Mouse (Mus musculus) hindbrain, embryonic 15.5 days (tissue): ENCODE results near the gene Prkcg. TPM values are rescaled to one million over a fixed set of nuclear protein-coding genes. Genes with fewer than 3 reads are reported as not detected.
"Not testable (repeated sequence)": the region's sequence is repeated elsewhere in the genome, so short reads cannot be mapped to it uniquely, and the experiment has no call there.

Experiments
- ATAC-seq: fragments of 200-750 bp; cut with Nextera tagmentation; 2 replicates; pipeline ENCODE4 v1.8.0; 2017; ENCODE audit warnings: low read depth, moderate number of reproducible peaks, moderate TSS enrichment; ENCODE audit not compliant: low FRiP score
- H3K27ac ChIP-seq: fragments of 300-500 bp; sonication (generic); replicated peaks from 2 replicates; pipeline ENCODE4 v1.5.1; 2015; ENCODE audit warnings: mild to moderate bottlenecking, inconsistent platforms
- H3K27me3 ChIP-seq: fragments of 300-500 bp; sonication (generic); 2 replicates; pipeline ENCODE4 v1.6.1; 2015; ENCODE audit warnings: control low read depth, inconsistent platforms
- H3K36me3 ChIP-seq: fragments of 300-500 bp; sonication (generic); 2 replicates; pipeline ENCODE4 v1.6.1; 2015; ENCODE audit warnings: control low read depth, inconsistent platforms
- H3K4me1 ChIP-seq: fragments of 300-500 bp; sonication (generic); replicated peaks from 2 replicates; pipeline ENCODE4 v1.6.1; 2015; ENCODE audit warnings: control low read depth, inconsistent platforms
- H3K4me2 ChIP-seq: fragments of 300-500 bp; sonication (generic); 2 replicates; pipeline ENCODE4 v1.6.1; 2015; ENCODE audit warnings: moderate library complexity, mild to moderate bottlenecking, inconsistent platforms
- H3K4me3 ChIP-seq: fragments of 300-500 bp; sonication (generic); 2 replicates; pipeline ENCODE4 v1.5.1; 2015; ENCODE audit warnings: mild to moderate bottlenecking, inconsistent platforms
- H3K9ac ChIP-seq: fragments of 300-500 bp; sonication (generic); 2 replicates; pipeline ENCODE4 v1.6.1; 2015; ENCODE audit warnings: inconsistent platforms
- H3K9me3 ChIP-seq: fragments of 300-500 bp; sonication (generic); 2 replicates; pipeline ENCODE4 v1.6.1; 2016; ENCODE audit warnings: control low read depth, inconsistent platforms
- WGBS: fragments of 180-500 bp; shearing (Covaris S2); methylation state at CpG from one replicate; pipeline ENCODE4 v1.1.7; 2015; 5-methylcytosine and 5-hydroxymethylcytosine counted together
- polyA plus RNA-seq: library from polyadenylated mRNA; unstranded; fragments of >200 nt; fragmentation: Nextera tagmentation; extraction: Ambion mirVana; gene quantifications from 2 replicates; pipeline ENCODE4 v1.2.1, GENCODE M21; 2015

Prkcg gene
- polyA plus RNA-seq, 1 experiment from 2014 or later: 2.1 TPM

GRCm38 (mm10) chr7:3275455-3276170, 13.4 kb upstream of the Prkcg start:
- WGBS: 64% methylated on average over 6 of the region's 6 CpGs
- H3K4me1 ChIP-seq: no peaks in the 10 kb centered on the region
- no peak overlapping the region for H3K27ac ChIP-seq
- no peaks in the 10 kb centered on the region for H3K36me3 ChIP-seq
- ATAC-seq: no peak
- H3K27me3 ChIP-seq: no peaks in the 10 kb centered on the region
- H3K9ac ChIP-seq: no peak overlapping the region
- H3K4me3 ChIP-seq: no peak overlapping the region
- no peaks in the 10 kb centered on the region for H3K9me3 ChIP-seq
- H3K4me2 ChIP-seq: no peak overlapping the region

- ATAC-seq, H3K9me3 ChIP-seq, H3K4me1 ChIP-seq, H3K4me2 ChIP-seq, H3K4me3 ChIP-seq, H3K27ac ChIP-seq, H3K36me3 ChIP-seq, H3K27me3 ChIP-seq, H3K9ac ChIP-seq: not testable (repeated sequence)
- WGBS: 65% methylated on average over 4 of the region's 4 CpGs
Measured at GRCm38 (mm10) chr7:3276781-3277180, 12.2 kb upstream of the Prkcg start.

DNA sequence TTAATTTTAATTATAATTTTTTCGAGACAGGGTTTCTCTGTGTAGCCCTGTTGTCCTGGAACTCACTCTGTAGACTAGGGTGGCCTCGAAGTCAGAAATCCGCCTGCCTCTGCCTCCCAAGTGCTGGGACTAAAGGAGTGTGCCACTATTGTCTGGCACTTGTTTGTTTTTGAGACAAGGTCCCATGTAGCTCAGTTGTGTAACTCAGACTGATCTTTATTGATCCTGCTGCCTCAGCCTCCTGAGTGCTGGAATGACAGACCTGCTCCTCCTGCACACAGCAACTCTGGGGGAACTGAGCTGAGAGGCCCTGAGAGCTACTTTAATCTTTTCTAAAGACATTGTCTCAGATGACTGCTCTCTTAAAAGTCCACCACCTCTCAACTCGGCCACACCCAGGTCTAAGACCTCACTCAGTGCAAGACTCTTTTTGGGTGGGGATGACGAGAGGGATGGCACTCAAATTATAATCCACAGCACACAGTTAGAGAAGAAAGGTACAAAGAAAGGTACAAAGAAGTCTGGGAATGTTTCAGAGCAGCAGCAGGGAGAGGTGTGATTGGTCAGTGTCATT, 8.8 kb upstream of the Prkcg start:
- ATAC-seq: no peak
- no peak overlapping the region for H3K9ac ChIP-seq
- 73% methylated on average over 5 of the region's 5 CpGs for WGBS

DNA sequence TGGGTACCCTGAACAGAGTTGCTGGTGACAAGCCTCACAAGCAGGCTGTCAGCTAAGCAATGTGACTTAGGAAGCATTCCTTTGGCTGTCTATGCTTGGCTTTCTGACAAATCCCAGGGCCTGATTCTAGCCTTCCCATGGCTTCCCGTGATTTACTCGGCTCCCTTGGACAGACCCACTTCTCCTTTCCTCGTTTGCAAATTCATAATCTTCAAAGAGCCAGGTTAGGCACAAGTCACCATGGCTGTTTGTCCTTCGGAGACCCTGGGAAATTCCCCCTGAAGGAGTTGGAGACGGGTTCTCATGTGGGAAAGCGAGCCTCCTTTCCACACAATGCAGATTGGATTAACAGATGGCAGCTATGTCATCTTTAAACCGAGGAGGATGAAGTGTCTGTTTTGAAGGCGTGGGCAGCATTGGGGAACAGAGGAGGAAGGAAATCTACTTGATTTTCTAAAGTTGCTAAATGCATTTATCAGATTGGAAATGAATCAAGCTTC, 8.3 kb upstream of the Prkcg start:
- ATAC-seq: no peak
- Histone ChIP-seq H3K9ac (no peak overlapping the region), H3K4me3 (no peak overlapping the region), H3K36me3 (no peaks in the 10 kb centered on the region), H3K9me3 (no peaks in the 10 kb centered on the region), H3K4me1 (no peaks in the 10 kb centered on the region), H3K27ac (no peak overlapping the region), H3K27me3 (no peaks in the 10 kb centered on the region), H3K4me2 (no peak overlapping the region)
- 56% methylated on average over 8 of the region's 8 CpGs for WGBS

More for the DNA sequence above, 8.8 kb upstream of the Prkcg start:
- no peak overlapping the region for H3K4me3 ChIP-seq
- no peaks in the 10 kb centered on the region for H3K27me3 ChIP-seq
- H3K4me1 ChIP-seq: no peaks in the 10 kb centered on the region
- H3K27ac ChIP-seq: no peak overlapping the region
- no peaks in the 10 kb centered on the region for H3K36me3 ChIP-seq
- H3K4me2 ChIP-seq: no peak overlapping the region
- no peaks in the 10 kb centered on the region for H3K9me3 ChIP-seq

DNA sequence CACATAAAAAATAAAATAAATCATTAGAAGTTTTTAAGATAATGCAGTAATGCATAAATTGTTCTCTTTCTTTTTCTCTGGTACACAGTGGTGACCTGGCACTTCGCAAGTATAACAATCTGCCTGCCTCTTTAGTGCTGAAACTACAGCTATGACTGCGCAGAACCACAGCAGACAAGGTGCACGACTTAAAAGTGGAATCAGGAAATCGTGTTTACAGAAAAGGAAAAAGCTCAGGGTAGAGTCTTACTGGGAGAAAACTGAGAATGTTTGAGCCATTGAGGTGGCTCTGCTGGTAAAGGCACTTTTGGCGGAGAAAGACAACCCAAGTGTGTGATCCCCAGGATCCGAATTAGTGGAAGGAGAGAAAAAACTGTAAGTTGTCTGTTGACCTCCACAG, 7.2 kb upstream of the Prkcg start:
- no peak overlapping the region for H3K4me2 ChIP-seq
- H3K4me1 ChIP-seq: no peaks in the 10 kb centered on the region
- no peak overlapping the region for H3K4me3 ChIP-seq
- H3K36me3 ChIP-seq: no peaks in the 10 kb centered on the region
- H3K27me3 ChIP-seq: no peaks in the 10 kb centered on the region
- H3K9ac ChIP-seq: no peak overlapping the region
- WGBS: 82% methylated on average over 6 of the region's 6 CpGs
- H3K9me3 ChIP-seq: no peaks in the 10 kb centered on the region
- no peak overlapping the region for H3K27ac ChIP-seq
- ATAC-seq: no peak

GRCm38 (mm10) chr7:3283081-3283875, 5.7 kb upstream of the Prkcg start:
- no peak overlapping the region for H3K4me2 ChIP-seq
- no peak overlapping the region for H3K9ac ChIP-seq
- no peaks in the 10 kb centered on the region for H3K36me3 ChIP-seq
- H3K4me3 ChIP-seq: no peak overlapping the region
- no peaks in the 10 kb centered on the region for H3K4me1 ChIP-seq
- H3K9me3 ChIP-seq: no peaks in the 10 kb centered on the region
- WGBS: 89% methylated on average over 11 of the region's 11 CpGs
- H3K27me3 ChIP-seq: no peaks in the 10 kb centered on the region
- no peak for ATAC-seq
- no peak overlapping the region for H3K27ac ChIP-seq

GRCm38 (mm10) chr7:3284604-3285003, 4.4 kb upstream of the Prkcg start:
- ATAC-seq: no peak
- Histone ChIP-seq H3K4me1 (peaks cover 2% of the 10 kb centered on the region; the same call in 1 of the 2 replicates), H3K9me3 (no peaks in the 10 kb centered on the region), H3K27ac (no peak overlapping the region), H3K4me3 (no peak overlapping the region), H3K36me3 (no peaks in the 10 kb centered on the region), H3K9ac (no peak overlapping the region), H3K4me2 (no peak overlapping the region), H3K27me3 (no peaks in the 10 kb centered on the region)
- 86% methylated on average over 10 of the region's 10 CpGs for WGBS

DNA sequence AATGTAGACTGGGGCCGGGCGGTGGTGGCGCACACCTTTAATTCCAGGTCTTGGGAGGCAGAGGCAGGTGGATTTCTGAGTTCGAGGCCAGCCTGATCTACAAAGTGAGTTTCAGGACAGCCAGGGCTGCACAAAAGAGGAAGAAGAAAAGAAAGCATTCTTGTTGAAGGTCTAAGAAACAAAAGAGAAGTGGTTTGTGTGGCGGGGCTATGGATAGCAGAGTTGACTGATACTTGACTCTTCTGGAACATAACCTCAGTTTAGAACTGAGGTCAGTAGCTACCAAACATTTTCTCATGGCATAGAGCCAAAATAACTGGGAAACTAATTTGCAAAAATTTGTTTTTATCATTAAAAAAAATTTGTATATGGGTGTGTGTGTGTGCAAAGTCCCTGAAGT, 2.9 kb upstream of the Prkcg start:
- Histone ChIP-seq H3K4me1 (peaks cover 16% of the 10 kb centered on the region), H3K27me3 (no peaks in the 10 kb centered on the region), H3K4me3 (no peak overlapping the region), H3K27ac (no peak overlapping the region), H3K9me3 (no peaks in the 10 kb centered on the region), H3K4me2 (no peak overlapping the region), H3K36me3 (no peaks in the 10 kb centered on the region), H3K9ac (no peak overlapping the region)
- no peak for ATAC-seq
- 95% methylated on average over 5 of the region's 5 CpGs for WGBS

DNA sequence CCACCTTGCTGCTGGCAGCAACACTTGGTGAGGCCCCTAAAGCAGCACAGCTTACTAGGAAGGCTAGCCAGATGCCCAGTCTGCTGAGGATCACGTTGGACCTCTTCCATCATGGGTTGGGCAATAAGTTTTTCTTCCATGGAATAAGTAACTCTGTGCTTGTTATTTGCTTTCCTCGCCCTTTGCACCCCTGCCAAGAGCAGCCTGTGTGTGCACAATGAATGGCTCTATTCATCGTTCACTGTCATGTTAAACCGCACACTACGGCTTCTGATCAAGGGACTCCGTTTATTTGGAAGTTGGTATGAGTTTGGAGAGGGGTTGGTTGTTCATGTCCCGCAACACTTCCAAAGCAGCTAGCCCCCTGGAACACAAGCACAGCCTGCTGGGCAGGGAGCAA, 1.8 kb upstream of the Prkcg start:
- H3K4me2 ChIP-seq: no peak overlapping the region
- no peaks in the 10 kb centered on the region for H3K36me3 ChIP-seq
- no peak overlapping the region for H3K4me3 ChIP-seq
- H3K9ac ChIP-seq: no peak overlapping the region
- no peak overlapping the region for H3K27ac ChIP-seq
- H3K4me1 ChIP-seq: peaks cover 28% of the 10 kb centered on the region
- H3K9me3 ChIP-seq: no peaks in the 10 kb centered on the region
- 52% methylated on average over 7 of the region's 7 CpGs for WGBS
- no peaks in the 10 kb centered on the region for H3K27me3 ChIP-seq
- ATAC-seq: no peak

DNA sequence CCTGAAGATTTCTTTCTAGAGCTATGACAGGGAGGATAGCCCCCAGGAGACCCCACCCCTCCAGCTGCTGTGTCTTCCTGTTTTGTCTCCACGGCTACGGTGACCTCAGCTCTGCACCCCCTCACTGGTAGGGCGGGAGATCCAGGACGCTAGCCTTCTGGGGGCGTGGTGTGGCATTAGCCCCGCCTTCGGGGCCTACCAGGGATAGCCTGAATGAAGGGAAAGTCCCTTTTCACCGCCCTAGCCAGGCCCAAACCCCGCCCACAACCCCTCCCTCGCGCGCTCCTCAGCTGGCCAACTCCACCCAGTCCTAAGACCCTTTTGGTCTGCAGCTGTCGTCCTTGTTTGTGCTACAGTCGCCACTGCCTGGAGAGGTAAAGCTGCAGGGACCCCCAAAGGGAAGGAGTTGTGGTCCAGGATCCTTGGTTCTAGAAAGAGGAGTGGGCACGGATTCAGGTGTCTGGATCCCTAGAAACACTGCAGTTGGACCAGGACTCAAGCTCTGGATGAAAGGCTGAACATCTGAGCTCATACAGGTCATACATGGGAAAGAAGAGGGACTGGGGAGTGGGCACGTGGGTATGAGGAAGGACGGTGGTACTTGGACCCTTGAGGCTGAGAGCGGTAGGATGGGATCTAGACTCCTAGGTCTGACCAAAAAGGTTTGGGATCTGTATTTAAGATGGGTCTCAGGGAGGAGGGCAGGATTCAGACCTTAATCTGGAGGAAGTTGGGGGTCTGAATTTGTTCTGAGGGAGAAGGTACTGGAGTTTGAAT, 1.5 kb downstream of the Prkcg start:
- ATAC-seq: peak; percentile 93
- Histone ChIP-seq H3K4me3 (peak overlapping the region; percentile 72), H3K9ac (peak overlapping the region; percentile 79), H3K36me3 (peaks cover 10% of the 10 kb centered on the region; the same call in 1 of the 2 replicates), H3K9me3 (no peaks in the 10 kb centered on the region), H3K27ac (peak overlapping the region; percentile 83), H3K27me3 (no peaks in the 10 kb centered on the region), H3K4me2 (peak overlapping the region; percentile 65), H3K4me1 (peaks cover 37% of the 10 kb centered on the region)
- 1% methylated on average over 17 of the region's 18 CpGs for WGBS

- Histone ChIP-seq H3K36me3 (peaks cover 10% of the 10 kb centered on the region; the same call in 1 of the 2 replicates), H3K4me2 (peak overlapping the region; percentile 65), H3K27ac (no peak overlapping the region), H3K9me3 (no peaks in the 10 kb centered on the region), H3K4me3 (peak overlapping the region; percentile 72), H3K27me3 (no peaks in the 10 kb centered on the region), H3K4me1 (peaks cover 37% of the 10 kb centered on the region), H3K9ac (no peak overlapping the region)
- ATAC-seq: peak; percentile 6; the same call in 1 of the 2 replicates
- 34% methylated on average over 6 of the region's 6 CpGs for WGBS
Measured at GRCm38 (mm10) chr7:3291197-3291596, 2.2 kb downstream of the Prkcg start.
